Mouse (Mus musculus) embryo, embryonic 11.5 days (tissue): ENCODE measurements around the gene Hic2.
A peak's percentile ranks its signal among the peaks of the same experiment; 100 is the strongest.

Source experiments
- DNase-seq: peaks from one replicate; pipeline ENCODE4 v3.0.0-alpha.2; 2012; ENCODE audit warnings: low read depth, low spot score

Gene Hic2

DNA sequence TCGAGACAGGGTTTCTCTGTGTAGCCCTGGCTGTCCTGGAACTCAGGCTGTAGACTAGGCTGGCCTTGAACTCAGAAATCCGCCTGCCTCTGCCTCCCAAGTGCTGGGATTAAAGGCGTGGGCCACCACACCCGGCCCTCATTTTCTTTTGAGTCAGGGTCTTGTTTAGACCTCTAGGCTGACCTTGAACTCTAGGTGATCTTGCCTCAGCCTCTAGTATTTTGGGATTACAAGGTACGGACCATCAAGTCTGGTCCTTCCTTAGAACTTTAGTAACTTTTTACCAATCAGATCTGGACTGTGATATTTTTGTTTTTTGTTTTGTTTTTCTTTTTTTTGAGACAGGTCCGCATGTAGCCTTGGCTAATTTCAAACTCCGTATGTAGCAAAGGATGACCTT is 42.3 kb downstream of the Hic2 start, which contains the start of gene Tmem191c:
Tmem191c (plus strand) TSS at position 357 of the 400 bp plus-strand sequence.
- DNase-seq: no peak

DNA sequence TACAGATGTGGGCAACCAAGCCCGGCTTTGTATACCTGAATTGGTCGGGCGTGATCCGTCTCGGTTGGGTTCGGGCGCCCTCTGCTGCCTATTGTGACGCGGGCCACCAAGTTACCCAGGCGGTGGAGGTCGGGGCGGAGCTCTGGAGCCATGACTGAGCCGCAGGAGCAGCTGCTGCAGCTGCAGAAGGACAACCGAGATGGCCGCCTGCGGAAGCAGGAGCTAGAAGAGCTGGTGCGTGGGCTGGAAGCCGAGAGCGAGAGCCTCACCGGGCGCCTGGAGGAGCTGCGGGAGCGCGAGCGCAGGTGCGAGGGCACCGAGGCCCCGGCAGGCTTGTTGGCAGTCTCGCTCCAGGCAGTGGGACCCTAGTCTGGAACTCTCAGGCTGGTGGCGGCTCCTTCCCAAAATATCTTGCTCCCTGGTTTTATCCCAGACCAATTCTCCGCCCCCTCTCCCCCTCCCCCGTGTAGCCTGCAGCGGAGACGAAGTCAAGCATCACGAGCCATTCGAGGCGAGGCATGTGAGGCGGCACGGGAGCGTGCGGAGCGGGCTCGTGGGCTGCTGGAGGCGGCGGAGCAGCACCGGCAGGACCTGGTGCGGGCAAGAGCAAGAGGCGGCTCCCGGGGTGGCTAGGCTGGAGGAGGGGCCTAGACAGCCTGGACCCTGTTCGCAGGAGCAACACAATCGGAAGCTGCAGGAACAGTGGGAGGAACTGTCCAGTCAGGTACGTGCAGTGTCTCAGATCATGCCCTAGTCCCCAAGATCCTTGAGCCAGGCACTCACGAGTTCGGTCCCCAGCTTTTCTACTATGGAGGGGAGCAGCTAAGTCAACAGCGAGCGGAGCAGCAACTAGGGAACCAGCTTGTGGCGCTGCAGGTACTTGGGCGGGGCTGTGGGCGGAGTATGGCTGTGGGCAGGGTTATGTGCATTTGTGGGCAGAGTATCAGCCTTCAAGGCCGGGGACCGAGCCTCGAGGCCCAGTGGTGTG is 43.1 kb downstream of the Hic2 start:
- peak; percentile 84 for DNase-seq

DNA sequence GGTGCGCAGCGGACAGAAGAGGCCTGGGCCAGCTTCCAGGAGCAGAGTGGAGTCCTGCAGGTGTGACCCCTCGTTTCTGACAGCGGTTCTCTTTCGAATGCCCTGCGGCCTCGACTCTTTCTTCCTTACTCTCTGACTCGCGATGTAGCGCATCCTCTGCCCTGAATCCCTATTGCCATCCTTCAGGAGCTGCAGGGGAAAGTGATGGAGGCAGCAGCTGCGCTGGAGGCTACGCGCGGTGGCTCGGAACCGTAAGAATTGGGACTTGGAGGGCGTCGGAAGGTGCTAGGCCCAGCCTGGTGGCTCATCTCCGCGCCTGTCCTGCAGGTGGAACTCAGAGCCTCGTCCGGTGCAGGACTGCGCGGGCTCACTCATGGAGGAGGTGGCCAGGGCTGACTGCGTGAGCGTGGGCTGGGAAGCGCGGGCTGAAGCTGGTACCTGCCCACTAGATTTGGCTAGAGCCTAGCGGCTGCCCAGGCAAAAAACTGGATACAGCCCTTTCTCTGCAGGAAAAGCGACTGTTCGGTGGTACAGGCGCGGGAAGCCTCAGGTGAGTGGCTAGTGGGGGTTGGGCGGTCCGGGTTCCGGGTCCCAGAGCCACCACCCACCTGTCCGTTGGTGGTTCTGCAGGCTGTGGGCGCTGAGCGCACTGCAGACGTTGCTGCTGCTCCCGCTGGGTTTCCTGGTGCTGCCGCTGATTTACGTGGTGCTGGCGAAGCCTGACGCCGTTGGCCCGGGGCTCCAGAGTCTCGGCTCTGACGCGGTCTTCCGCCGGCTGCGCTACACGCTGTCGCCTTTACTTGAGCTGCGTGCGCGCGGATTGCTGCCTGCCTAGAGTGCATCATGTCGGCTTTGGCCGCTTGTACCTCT is 44.2 kb downstream of the Hic2 start:
- peak; percentile 30 for DNase-seq

DNA sequence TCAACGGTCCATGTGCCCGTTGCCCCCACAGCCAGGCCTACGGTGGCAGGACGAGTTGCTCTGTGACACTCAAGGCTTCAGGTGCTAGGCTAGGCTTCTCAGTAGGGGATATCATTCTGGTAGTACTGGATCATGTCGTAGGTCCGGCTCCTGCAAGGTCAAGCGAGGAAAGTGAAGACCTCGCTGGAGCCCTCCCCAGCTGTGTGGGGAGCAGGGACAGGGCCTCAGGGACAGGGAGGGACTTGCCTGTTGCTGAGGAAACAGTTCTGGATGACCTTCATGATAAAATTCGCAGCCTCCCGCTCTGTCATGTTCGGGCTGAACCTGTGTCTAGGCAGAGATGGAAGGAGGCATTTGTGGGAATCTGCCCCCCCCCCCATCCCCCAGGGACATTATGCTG is 47.1 kb downstream of the Hic2 start:
- no peak for DNase-seq

DNA sequence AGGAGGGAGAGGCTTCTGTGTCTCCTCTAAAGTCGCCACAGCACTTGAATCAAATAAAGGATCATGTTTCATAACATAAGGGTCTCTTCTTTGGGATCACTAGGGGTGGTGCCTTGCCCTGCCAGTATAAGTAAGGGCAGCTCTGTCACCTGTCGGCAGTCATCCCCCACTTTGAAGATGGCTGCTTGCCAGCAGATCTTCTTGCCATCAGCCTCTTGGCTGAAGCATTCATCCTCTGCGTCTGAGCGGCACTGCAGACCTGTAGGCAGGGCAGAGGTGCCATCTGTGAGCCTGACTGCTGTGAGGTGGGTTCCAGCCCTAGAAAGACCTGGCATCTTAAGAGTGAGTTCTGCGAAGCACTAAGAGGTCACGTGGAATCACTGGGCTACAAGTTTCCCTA is 49.8 kb downstream of the Hic2 start:
- DNase-seq: no peak

DNA sequence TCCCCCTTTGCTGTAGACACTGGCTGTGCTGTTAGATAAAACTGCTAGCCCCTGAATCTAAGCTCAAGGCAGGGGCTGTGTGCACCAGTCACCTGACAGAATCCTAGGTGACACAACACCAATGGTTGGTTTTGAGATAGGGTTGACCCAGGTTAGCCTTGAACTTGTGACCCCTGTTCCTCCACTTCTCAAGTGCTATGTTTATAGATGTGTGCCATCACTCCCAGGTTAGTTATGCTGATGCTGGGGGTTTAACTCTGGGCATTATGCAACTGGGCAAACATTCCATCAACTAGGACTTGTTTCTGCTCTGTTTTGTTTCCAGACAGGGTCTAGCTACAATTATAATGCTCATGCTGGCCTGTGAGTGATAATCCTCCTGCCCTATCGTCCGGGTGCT is 53.7 kb downstream of the Hic2 start:
- DNase-seq: no peak

DNA sequence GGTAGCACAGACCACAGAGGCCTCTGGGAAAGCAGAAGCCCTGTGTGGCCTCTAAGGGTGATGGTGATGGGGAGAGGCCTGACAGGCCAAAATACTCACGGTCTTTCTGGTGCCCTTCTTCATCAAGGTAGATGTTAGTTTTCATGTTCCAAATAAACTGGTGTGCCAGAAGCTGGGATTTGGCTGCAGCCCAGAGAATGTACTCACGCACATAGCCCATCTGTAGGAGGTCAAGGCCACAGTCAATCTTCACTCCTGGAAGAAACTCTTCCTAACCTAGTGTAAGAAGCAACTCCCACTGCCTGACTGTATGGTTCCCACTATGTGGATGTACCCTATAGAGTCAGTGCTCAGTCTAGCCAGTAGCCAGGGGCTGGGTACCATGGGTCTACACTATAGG is 57.6 kb downstream of the Hic2 start:
- no peak for DNase-seq

DNA sequence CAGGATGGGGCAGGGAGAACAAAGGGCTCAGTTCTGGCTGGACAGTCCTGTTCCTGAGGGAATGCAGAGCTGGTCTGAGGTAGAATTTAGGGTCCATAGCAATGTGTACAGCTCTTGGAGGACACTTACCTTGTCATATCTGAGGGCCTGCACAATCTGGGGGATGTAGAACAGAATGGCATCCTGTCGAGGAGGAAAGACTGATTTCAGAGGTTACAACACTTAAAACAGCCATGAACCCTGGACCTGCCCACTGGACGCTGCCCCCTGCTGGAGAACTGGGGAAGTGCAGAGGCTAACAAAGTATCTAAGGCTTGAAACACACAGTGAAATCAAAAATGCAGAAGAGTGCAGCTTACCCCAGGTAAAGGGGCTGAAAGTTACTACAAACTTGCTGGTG is 59.4 kb downstream of the Hic2 start:
- peak; percentile 70 for DNase-seq

DNA sequence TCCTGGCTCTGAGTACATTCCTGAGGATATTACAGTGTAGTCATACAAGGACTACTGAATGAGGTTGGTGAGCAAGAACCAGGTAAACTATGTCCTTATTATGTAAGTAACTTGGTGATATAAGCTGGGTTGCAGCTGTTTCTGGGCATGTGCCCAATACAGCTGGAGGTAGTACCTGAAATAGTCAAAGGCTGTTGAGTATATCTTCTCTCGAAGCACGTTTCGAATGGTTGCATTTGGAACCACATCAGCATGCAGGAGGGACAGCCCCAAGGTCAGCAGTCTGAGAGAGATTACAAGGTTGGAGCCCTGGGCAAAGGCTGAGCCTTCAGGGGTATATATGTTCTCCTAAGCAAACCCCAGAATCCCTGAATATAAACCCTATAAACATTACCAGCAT is 67.4 kb downstream of the Hic2 start:
- no peak for DNase-seq

DNA sequence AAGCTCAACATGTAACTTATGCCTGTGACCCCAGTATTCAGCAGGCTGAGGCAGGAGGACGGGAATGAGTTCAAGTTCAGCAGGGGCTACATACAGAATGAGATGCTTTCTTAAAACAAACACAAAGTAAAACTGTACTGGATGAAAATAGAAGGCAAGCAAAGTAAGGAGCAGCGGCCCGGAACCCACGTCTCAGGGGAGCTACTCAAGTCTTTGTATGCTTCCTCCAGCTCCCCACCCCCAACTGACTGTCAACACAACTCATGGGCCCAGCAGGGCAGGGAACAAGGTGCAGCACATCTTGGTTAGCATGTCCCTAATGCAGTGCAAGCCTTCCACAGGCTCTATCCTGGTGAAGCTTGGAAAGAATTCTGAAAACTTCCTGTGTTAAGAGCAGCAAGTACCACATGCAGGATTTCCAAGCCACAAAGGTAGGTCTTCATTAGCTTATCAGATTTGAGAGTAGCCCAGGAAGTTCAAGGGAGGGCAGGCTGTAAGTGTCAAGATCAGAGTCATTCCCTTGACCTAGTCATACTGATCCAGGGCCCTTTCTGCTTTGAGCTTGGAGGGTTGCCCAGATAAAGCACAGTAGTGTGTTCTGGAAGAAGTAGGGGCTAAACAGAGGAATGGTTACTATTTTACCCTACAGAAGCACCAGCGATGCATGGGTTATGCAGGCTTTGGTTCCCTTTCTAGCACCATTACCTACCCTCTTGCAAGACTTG is 70.3 kb downstream of the Hic2 start:
- DNase-seq: no peak

DNA sequence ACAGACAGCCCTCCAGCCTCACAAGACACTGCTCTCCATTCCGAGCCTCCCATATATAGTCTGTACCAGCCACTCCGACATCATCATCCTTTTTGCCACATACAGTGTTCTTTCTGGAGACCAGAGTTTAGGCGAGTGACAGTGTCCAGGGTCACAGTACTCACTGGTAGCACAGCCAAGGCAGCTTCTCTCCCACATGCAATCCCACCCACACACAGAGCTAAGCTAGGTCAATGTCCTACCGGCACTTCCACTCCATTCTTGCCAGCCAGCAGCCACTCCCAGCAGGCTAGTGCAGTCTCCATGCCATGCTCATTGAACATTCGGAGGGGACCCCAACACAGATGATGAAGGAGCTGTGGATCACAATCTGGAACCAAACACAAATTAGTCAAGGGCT is 74.1 kb downstream of the Hic2 start:
- DNase-seq: no peak

DNA sequence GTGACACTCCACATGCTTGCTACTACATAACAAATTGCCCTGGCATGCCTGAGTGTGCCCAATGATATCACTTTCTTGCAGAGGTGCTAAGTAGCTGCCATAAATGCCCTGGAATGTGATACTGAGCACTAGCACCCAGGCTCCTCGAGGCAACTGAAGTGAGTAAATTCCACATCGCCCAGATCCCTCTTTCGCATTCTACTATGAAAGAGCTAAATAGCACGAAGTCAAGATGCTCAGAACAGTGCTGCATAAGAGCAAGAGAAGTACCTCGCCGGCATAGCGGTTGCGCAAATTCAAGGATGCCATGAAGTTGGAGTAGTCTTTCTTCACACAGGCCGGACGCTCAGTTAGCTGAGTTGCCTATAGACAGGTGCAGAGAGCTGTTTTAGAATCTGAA is 75.7 kb downstream of the Hic2 start:
- DNase-seq: no peak

DNA sequence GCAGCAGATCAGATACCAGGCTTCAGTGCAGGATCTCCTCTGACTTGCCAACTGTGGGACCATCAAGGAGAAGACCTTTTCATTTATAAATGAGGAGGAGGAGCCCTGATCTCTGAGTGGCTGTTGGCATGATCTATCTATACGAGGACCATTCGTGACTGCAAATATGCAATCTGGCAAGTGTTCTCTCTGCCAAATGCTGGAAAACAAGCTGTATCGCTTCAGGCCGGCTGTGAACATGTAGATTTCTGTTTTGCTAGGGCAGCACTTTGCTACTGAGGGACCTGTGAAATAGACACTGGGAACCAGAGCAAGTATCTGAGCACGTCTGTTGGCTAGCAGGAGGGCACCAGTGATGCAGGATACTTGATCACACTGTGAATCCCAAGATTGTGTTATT is 79.2 kb downstream of the Hic2 start:
- no peak for DNase-seq
